In genomic region chr12:35532151-35532550, GRCm38 (mm10) we compare ENCODE assay signal across 7 mouse cellular contexts. TPM values are rescaled to one million over a fixed set of nuclear protein-coding genes. Genes with fewer than 3 reads are reported as not detected.
DNase-seq lines count a peak whose midpoint lies in the region; ATAC-seq and TF ChIP-seq lines count a peak whose summit lies in the region.

No protein-coding gene starts in this region.

- DNase-seq in G1E (ENCODE audit: low spot score) = no peak
- DNase-seq in adrenal gland, adult 8-10 months = peak; percentile 11
- peak; percentile 81 for DNase-seq in embryonic facial prominence, embryonic 11.5 days (ENCODE audit: low spot score)
- peak; percentile 80 for DNase-seq in hindbrain, postnatal 0 days (ENCODE audit: low spot score)
- peak; percentile 56 to 66 for DNase-seq in layer of hippocampus, postnatal 36 days
- peak; percentile 94 for DNase-seq in lung, postnatal 36 days
- peak; percentile 16 for DNase-seq in spleen, adult 12 weeks (ENCODE audit: low spot score)

- no peak overlapping the region for H3K4me3 ChIP-seq in G1E (ENCODE audit: low read depth, low read length)
- no peak overlapping the region for H3K4me3 ChIP-seq in embryonic facial prominence, embryonic 11.5 days (ENCODE audit: low read depth, low read length)
- H3K4me3 ChIP-seq in hindbrain, postnatal 0 days (ENCODE audit: low read length) = no peak overlapping the region

- 0 out of 2 replicates have a peak, but pooled peaks have one; percentile 15 for TF ChIP-seq CTCF in G1E (IDR thresholded peaks at IDR 0.05; ENCODE audit: low read depth, low read length)
- TF ChIP-seq CTCF in hindbrain, postnatal 0 days (IDR thresholded peaks at IDR 0.05; ENCODE audit: low read depth) = peak; percentile 75

- no peaks in the 10 kb centered on the region for H3K4me1 ChIP-seq in G1E (ENCODE audit: insufficient read depth, low read depth, low read length)
- H3K4me1 ChIP-seq in embryonic facial prominence, embryonic 11.5 days (ENCODE audit: control insufficient read depth, insufficient read depth, low read length) = no peaks in the 10 kb centered on the region
- no peaks in the 10 kb centered on the region for H3K4me1 ChIP-seq in hindbrain, postnatal 0 days (ENCODE audit: insufficient read depth, low read length)

- no peak overlapping the region for H3K27ac ChIP-seq in embryonic facial prominence, embryonic 11.5 days (replicated peaks; ENCODE audit: low read depth, low read length)
- H3K27ac ChIP-seq in hindbrain, postnatal 0 days = no peak overlapping the region

- ATAC-seq in G1E (ENCODE audit: extremely low read depth, insufficient number of reproducible peaks, low FRiP score, poor library complexity, severe bottlenecking) = no peak
- ATAC-seq in embryonic facial prominence, embryonic 11.5 days (replicated peaks; ENCODE audit: insufficient number of reproducible peaks, low FRiP score, low TSS enrichment, low read depth) = no peak
- ATAC-seq in hindbrain, postnatal 0 days = no peak

- WGBS in embryonic facial prominence, embryonic 11.5 days = 19% methylated on average over 5 of the region's 5 CpGs
- 11% methylated on average over 5 of the region's 5 CpGs for WGBS in hindbrain, postnatal 0 days

- peaks cover 26% of the 10 kb centered on the region for H3K9me3 ChIP-seq in G1E (replicated peaks)
- no peaks in the 10 kb centered on the region for H3K9me3 ChIP-seq in embryonic facial prominence, embryonic 11.5 days (replicated peaks; ENCODE audit: control insufficient read depth, low read length)
- no peaks in the 10 kb centered on the region for H3K9me3 ChIP-seq in hindbrain, postnatal 0 days (ENCODE audit: low read length)

- no peaks in the 10 kb centered on the region for H3K27me3 ChIP-seq in G1E (ENCODE audit: insufficient read depth, low read length)
- H3K27me3 ChIP-seq in embryonic facial prominence, embryonic 11.5 days (ENCODE audit: control insufficient read depth, insufficient read depth, low read length) = no peaks in the 10 kb centered on the region
- no peaks in the 10 kb centered on the region for H3K27me3 ChIP-seq in hindbrain, postnatal 0 days (ENCODE audit: insufficient read depth, low read length)

- no peak overlapping the region for H3K4me2 ChIP-seq in embryonic facial prominence, embryonic 11.5 days (ENCODE audit: low read depth, low read length)
- H3K4me2 ChIP-seq in hindbrain, postnatal 0 days (ENCODE audit: low read depth, low read length) = 0 out of 2 replicates have a peak overlapping the region, but pooled peaks have one; percentile 69

- no peak overlapping the region for H3K9ac ChIP-seq in embryonic facial prominence, embryonic 11.5 days (replicated peaks; ENCODE audit: low read length)
- no peak overlapping the region for H3K9ac ChIP-seq in hindbrain, postnatal 0 days (replicated peaks; ENCODE audit: low read length)

- no peaks in the 10 kb centered on the region for H3K36me3 ChIP-seq in G1E (replicated peaks)
- H3K36me3 ChIP-seq in embryonic facial prominence, embryonic 11.5 days (replicated peaks; ENCODE audit: control insufficient read depth, insufficient read depth, low read depth, low read length) = no peaks in the 10 kb centered on the region
- no peaks in the 10 kb centered on the region for H3K36me3 ChIP-seq in hindbrain, postnatal 0 days (ENCODE audit: insufficient read depth, low read length)

RNA-seq across cellular contexts. Expression of gene Ahr, which starts 2.7 kb away (rescaled TPM):
- not detected in 2 replicates for total RNA-seq in G1E (2014; fragmentation: Nextera tagmentation)
- 0.11 and 0.46 TPM in 2 replicates for total RNA-seq in G1E (2017)
- polyA plus RNA-seq in G1E (2012) = not detected in 2 replicates
- 1 to 10 TPM; 2.9 to 5.6 (median 4.0) TPM for total RNA-seq in adrenal gland, adult 8-10 months (2022)
- polyA plus RNA-seq in embryonic facial prominence, embryonic 11.5 days (2014; fragmentation: Nextera tagmentation; extraction: Ambion mirVana) = 4.3 and 4.6 TPM in 2 replicates
- total RNA-seq in hindbrain, postnatal 0 days (2014; rRNA removed) = 7.5 and 11.5 TPM in 2 replicates
- polyA plus RNA-seq in hindbrain, postnatal 0 days (2015; fragmentation: Nextera tagmentation; extraction: Ambion mirVana) = 2.7 and 3.1 TPM in 2 replicates
- 1 to 10 TPM; 6.9 to 7.4 TPM for total RNA-seq in layer of hippocampus, postnatal 36 days (2021)
